Mouse (Mus musculus) layer of hippocampus, adult 2 months (tissue): Measurements from ENCODE around the gene Naga. TPM values are rescaled to one million over a fixed set of nuclear protein-coding genes. Genes with fewer than 3 reads are reported as not detected.

Experiments used
- DNase-seq, 2 experiments: peaks; one replicate each; pipeline ENCODE4 v3.0.0; 2022; ENCODE audit warnings: low spot score in 2 of 2
- H3K27ac ChIP-seq: fragments of 200-600 bp; 2 replicates; pipeline ENCODE4 v1.8.1; 2022
- H3K4me3 ChIP-seq: fragments of 200-600 bp; 2 replicates; pipeline ENCODE4 v1.8.1; 2022; ENCODE audit warnings: mild to moderate bottlenecking
- CTCF ChIP-seq: fragments of 200-600 bp; conservative IDR thresholded peaks from 2 replicates; pipeline ENCODE4 v1.8.1; 2022; ENCODE audit warnings: antibody characterized with exemption, mild to moderate bottlenecking, moderate library complexity
- total RNA-seq, 2 experiments: library from RNA; stranded (reverse); gene quantifications; 2 replicates each; pipeline ENCODE4 v1.2.3; 2021

The Naga gene
- total RNA-seq, 2 experiments from 2014 or later, result 37.6 to 40.9 TPM

DNA sequence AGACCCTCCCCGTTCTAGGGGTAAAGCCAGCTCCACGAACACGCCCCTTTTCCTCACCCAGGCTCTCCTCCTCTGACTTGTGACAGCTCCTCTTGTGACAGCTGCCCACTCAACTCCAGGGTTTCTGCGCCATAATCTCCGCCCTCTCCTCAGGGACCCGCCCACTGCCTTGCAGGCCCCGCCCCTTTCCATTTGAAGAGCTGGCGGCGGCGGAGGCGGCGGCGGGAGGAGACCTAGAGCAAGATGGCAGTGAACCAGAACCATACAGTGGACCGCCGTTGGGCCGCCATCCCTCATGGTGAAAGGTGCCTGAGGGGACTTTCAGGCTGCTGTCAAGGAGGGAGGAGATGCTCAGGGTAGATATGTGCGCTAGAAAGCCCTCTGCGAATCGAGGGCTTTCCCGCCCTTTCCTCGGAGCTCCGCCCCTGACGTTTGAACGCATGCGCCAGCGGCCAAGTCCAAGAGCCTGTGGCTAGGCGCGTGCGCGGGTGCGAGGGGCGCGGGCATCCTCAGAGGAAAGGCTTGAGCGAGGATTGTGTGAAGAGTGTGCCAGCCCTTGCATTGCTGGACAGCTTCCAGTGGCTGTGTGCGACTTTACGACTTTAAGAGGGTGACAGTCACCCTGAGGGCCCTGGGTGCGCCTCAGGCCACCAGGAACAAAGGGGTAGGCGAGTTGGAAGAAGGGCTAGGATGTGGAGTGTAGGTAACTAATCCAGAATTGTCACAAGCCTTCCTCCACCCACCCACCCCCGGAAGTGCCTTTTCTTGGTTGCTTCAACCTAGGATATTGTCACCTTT is 39.8 kb downstream of the Naga start, which contains the start of gene Wbp2nl:
Gene Wbp2nl (plus strand): TSS at position 191 of the 798 bp plus-strand sequence.
- no peak for TF ChIP-seq CTCF
- H3K4me3 ChIP-seq, result 0 out of 2 replicates have a peak within 1 kb of the TSS, but pooled peaks have one; percentile 3
- no peak for DNase-seq

GRCm38 (mm10) chr15:82294059-82294458 is 44.7 kb downstream of the Naga start:
- peak; percentile 77 for TF ChIP-seq CTCF
- H3K4me3 ChIP-seq, result no peak overlapping the region
- H3K27ac ChIP-seq, result peak overlapping the region; percentile 48; the same call in 1 of the 2 replicates
- DNase-seq, result no peak

More for the DNA sequence above, 39.8 kb downstream of the Naga start, which contains the start of gene Wbp2nl:
- no peak within 1 kb of the TSS for H3K27ac ChIP-seq

DNA sequence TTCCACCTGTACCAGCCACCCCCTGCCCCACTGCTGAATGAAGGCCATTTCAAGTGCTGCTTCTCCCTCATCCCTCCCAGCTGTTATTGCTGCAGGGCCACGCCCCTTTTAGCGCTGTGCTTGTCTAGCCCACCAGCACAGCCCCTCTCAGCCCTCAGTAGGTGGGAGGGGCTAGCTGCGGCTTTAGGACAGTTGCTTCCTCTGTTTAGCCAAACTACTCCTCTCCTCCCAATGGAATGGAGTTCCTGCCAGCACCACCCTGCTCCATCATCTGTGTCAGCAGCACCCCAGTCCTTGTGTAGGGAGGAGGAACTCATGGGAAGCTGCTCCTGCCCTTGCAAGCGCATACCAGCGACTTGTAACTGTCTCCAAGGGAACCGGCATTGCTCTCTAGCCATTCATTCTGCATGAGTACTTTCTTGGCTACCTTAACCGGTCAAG is 45.4 kb downstream of the Naga start:
- Histone ChIP-seq H3K4me3 (no peak overlapping the region), H3K27ac (peak overlapping the region; percentile 48; the same call in 1 of the 2 replicates)
- no peak for TF ChIP-seq CTCF
- no peak for DNase-seq

- H3K4me3 ChIP-seq, result no peak overlapping the region
- no peak overlapping the region; the same call in 1 of the 2 replicates for H3K27ac ChIP-seq
- TF ChIP-seq CTCF, result no peak
- no peak for DNase-seq
Observed at GRCm38 (mm10) chr15:82292851-82293250, 45.9 kb downstream of the Naga start.

DNA sequence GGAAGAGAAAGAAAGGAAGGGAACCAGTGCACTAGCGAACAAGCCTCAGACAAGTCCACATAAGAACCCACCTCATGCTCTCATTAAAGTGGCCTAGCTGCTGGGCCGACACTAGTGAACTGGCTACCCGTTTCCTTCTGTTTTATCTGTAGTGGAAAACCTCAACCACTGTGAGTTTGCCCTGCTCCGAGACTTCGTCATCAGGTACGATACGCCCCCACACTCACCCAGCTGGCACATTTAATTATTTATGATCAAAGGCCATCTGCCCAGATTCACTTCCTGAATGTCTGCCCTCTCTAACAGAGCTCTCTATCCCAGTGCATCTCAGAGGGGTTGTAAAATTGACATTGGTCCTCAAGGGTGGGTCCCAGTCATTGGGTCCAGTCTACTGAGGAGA is 48.5 kb downstream of the Naga start:
- no peak for TF ChIP-seq CTCF
- Histone ChIP-seq H3K27ac (peak overlapping the region; percentile 36; the same call in 1 of the 2 replicates), H3K4me3 (no peak overlapping the region)
- no peak for DNase-seq

GRCm38 (mm10) chr15:82286157-82286556 is 52.6 kb downstream of the Naga start:
- no peak for TF ChIP-seq CTCF
- no peak overlapping the region for H3K27ac ChIP-seq
- no peak overlapping the region for H3K4me3 ChIP-seq
- no peak for DNase-seq

DNA sequence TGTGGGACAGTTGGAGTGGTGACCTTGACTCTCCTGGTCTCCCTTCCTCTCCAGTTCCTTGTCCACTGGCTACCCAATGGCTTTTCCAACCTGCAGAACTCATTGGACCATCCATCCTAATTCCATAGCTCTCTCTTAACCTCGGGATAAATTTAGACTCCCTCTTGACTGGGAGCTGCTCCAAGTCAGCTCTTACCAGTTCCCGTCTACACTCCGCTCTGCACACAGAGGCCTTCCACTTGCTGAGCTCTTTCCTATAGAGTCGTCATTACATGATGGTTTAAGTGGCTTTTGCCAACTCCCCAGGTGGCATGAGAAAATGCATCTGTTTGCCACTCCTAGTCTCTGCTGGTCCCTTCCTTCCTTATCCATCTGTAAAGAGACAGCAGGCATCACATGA is 58.1 kb downstream of the Naga start:
- Histone ChIP-seq H3K27ac (no peak overlapping the region), H3K4me3 (no peak overlapping the region)
- no peak for DNase-seq
- no peak for TF ChIP-seq CTCF

Other genes with a start within 250 kb of the Naga start
- gene Ccdc134, start 211.0 kb downstream of the Naga start, total RNA-seq, result 10 to 100 TPM; 10.2 to 15.4 TPM
- gene Srebf2, start 191.7 kb downstream of the Naga start, total RNA-seq, result 100 to 1,000 TPM; 162 to 165 TPM
- 1 to 10 TPM in 1 of 2 experiments, under 1 TPM in 1; 0.95 to 1.2 TPM for gene Shisa8, start 126.1 kb downstream of the Naga start, total RNA-seq
- under 1 TPM; 0.54 to 0.79 TPM for gene Tnfrsf13c, start 114.6 kb downstream of the Naga start, total RNA-seq
- 1 to 10 TPM; 2.5 TPM for gene Cenpm, start 94.2 kb downstream of the Naga start, total RNA-seq
- 100 to 1,000 TPM; 105 to 108 TPM for gene 1500009C09Rik, start 86.5 kb downstream of the Naga start, total RNA-seq
- gene Sept3, start 64.0 kb downstream of the Naga start, total RNA-seq, result 100 to 1,000 TPM; 652 to 661 TPM
- not detected for gene Wbp2nl, start 40.0 kb downstream of the Naga start, total RNA-seq
- gene Pheta2, start within 50 bp of the Naga start, total RNA-seq, result under 1 TPM; 0.41 to 0.64 TPM
- gene Smdt1, start within 50 bp of the Naga start, total RNA-seq, result 100 to 1,000 TPM; 138 to 144 TPM
- 100 to 1,000 TPM; 209 to 211 TPM for gene Ndufa6, start 15.4 kb upstream of the Naga start, total RNA-seq
- gene Cyp2d22, start 41.3 kb upstream of the Naga start, total RNA-seq, result 10 to 100 TPM; 43.0 to 53.8 TPM
- gene Cyp2d11, start 55.1 kb upstream of the Naga start, total RNA-seq, result under 1 TPM in 1 of 2 experiments, not detected in 1; 0.23 TPM
- gene Cyp2d10, start 68.3 kb upstream of the Naga start, total RNA-seq, result under 1 TPM in 1 of 2 experiments, not detected in 1; 0.32 TPM
- not detected for gene Cyp2d9, start 94.5 kb upstream of the Naga start, total RNA-seq
- gene Cyp2d12, start 216.1 kb upstream of the Naga start, total RNA-seq, result not detected